Mouse (Mus musculus) neural tube, embryonic 11.5 days (tissue): ENCODE measurements at regions not wholly inside any gene's neighbourhood (a gene's known extent, or its start where the extent isn't known, plus 50 kb on each side); places are given as distances from the start of the nearest gene placed in this dataset.

Experiments
- ATAC-seq: fragments of 200-750 bp; cut with Nextera tagmentation; 2 replicates; pipeline ENCODE4 v1.8.0; 2017; ENCODE audit warnings: moderate number of reproducible peaks, mild to moderate bottlenecking, moderate TSS enrichment, moderate library complexity; ENCODE audit not compliant: insufficient read depth, low FRiP score, low TSS enrichment
- DNase-seq: peaks from one replicate; pipeline ENCODE4 v3.0.0-alpha.2; 2015; ENCODE audit warnings: low spot score
- H3K27ac ChIP-seq: fragments of 300-500 bp; sonication (generic); 2 replicates; pipeline ENCODE4 v1.5.1; 2014; ENCODE audit warnings: low read depth, mild to moderate bottlenecking, low read length
- H3K27me3 ChIP-seq: fragments of 300-500 bp; sonication (generic); 2 replicates; pipeline ENCODE4 v1.6.1; 2014; ENCODE audit warnings: mild to moderate bottlenecking, low read length, mixed read lengths; ENCODE audit not compliant: control insufficient read depth, insufficient read depth
- H3K36me3 ChIP-seq: fragments of 300-500 bp; sonication (generic); 2 replicates; pipeline ENCODE4 v1.6.1; 2014; ENCODE audit warnings: mild to moderate bottlenecking, low read length, moderate library complexity, mixed read lengths; ENCODE audit not compliant: control insufficient read depth, insufficient read depth
- H3K4me1 ChIP-seq: fragments of 300-500 bp; sonication (generic); 2 replicates; pipeline ENCODE4 v1.6.1; 2014; ENCODE audit warnings: low read length, mixed read lengths; ENCODE audit not compliant: control insufficient read depth, insufficient read depth
- H3K4me2 ChIP-seq: fragments of 300-500 bp; sonication (generic); 2 replicates; pipeline ENCODE4 v1.6.1; 2014; ENCODE audit warnings: low read depth, mild to moderate bottlenecking, moderate library complexity
- H3K4me3 ChIP-seq: fragments of 300-500 bp; sonication (generic); 2 replicates; pipeline ENCODE4 v1.5.1; 2014; ENCODE audit warnings: low read depth, low read length
- H3K9ac ChIP-seq: fragments of 300-500 bp; sonication (generic); 2 replicates; pipeline ENCODE4 v1.6.1; 2014; ENCODE audit warnings: mild to moderate bottlenecking, low read length
- H3K9me3 ChIP-seq: fragments of 300-500 bp; sonication (generic); 2 replicates; pipeline ENCODE4 v1.6.1; 2016; ENCODE audit warnings: low read length; ENCODE audit not compliant: control insufficient read depth
- WGBS: fragments of 180-500 bp; shearing (Covaris S2); extraction: QIAGEN DNeasy Blood & Tissue Kit; methylation state at CpG from one replicate; pipeline ENCODE4 v1.1.7; 2014; 5-methylcytosine and 5-hydroxymethylcytosine counted together

DNA sequence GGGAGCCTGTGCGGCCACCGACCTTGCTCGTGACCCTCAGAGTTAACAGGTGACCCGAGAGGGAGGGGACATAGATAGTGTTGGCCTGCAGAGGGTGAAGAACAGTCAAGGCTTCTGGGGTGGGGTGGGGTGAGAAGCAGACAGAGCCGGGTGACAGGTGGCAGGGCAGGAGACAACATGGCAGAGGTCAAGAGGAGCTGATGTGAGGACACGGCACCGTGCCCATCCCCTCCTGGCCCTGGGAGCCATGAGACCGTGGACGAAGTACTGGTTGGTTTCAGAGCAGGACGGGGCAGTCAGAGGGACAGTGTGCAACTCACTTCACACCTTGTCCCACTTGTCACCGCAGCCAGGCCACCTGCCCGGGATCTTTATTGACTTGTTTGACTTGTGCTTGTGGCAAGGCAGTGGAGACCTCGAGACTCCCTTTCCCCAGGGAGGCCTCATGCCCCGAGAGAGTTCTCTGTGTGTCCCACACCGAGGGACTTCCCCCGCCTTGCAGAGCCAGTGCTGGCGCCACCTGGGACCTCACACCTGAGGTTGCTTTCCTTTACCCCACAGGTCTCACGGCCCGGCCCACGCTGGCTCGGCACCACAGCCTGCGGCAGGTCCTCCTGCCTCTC is 65.4 kb upstream of the Tmem189 start:
- ATAC-seq, result no peak
- WGBS, result 86% methylated on average over 22 of the region's 22 CpGs

DNA sequence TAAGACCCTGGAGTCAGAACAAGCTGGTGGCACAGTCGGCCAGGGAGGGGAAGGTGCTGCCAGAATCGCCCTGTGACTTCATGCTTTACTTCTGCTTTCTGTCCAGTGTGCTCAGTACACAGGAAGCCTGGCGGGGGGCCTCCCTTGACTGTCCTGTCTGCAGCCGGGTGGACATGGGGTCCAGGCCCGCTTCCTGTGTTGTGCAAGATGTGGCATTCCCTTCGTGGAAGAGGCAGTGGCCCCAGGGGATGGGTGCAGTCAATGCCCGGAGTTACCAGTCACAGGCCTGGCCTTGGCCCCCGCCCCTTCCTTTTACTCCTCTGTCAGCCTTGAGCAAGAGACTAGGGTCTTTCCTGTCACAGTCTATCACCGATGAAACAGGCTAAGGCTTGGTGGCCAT is 64.3 kb upstream of the Tmem189 start:
- Histone ChIP-seq H3K4me2 (no peak overlapping the region), H3K9ac (no peak overlapping the region), H3K9me3 (no peaks in the 10 kb centered on the region), H3K4me3 (no peak overlapping the region), H3K27ac (no peak overlapping the region), H3K36me3 (no peaks in the 10 kb centered on the region), H3K27me3 (no peaks in the 10 kb centered on the region), H3K4me1 (0 out of 2 replicates have a peak, but pooled peaks cover 1% of the 10 kb centered on the region)
- DNase-seq (no peak), ATAC-seq (no peak)
- 77% methylated on average over 9 of the region's 9 CpGs for WGBS

More for the DNA sequence above, 65.4 kb upstream of the Tmem189 start:
- DNase-seq, result no peak
- Histone ChIP-seq H3K4me2 (no peak overlapping the region), H3K4me1 (0 out of 2 replicates have a peak, but pooled peaks cover 2% of the 10 kb centered on the region), H3K4me3 (no peak overlapping the region), H3K27me3 (no peaks in the 10 kb centered on the region), H3K9ac (no peak overlapping the region), H3K27ac (no peak overlapping the region), H3K36me3 (no peaks in the 10 kb centered on the region), H3K9me3 (no peaks in the 10 kb centered on the region)

DNA sequence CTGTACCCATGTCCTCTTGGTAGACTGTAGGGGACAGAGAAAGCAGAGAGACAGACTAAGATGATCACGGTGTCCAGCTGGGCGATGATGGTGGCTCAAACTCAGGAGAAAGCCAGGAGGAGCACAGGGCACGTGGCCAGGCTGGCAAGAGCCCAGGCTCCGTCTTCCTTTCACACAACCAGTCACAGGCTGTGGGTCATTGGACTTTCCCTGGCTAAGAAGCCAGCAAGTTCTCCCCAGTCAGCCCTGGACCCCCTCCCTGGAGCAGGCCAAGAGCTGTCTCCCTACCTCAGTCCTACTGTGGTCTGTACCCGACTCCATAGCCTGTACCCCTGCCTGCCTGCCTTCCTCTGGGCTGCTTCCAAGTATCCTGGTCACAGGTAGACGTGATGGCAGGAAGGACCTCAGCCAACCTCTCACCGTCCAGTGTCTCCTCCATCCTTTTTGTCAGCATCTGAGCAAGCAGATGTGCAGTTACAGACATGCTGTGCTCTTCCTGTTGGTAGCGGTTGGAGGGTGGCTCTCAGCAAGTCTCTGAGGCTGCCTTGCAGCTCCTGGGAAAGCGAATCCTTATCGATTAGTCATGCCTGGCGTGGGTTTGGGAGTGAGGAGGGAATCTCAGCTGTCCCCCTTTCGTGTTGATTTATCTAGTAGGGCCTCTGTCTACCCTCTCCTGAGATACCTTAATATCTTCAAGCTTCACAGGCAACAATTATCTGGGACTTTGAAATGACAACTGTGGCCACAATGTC is 63.4 kb upstream of the Tmem189 start:
- H3K36me3 ChIP-seq, result no peaks in the 10 kb centered on the region
- 0 out of 2 replicates have a peak overlapping the region, but pooled peaks have one; percentile 10 for H3K9ac ChIP-seq
- no peak for ATAC-seq
- H3K27ac ChIP-seq, result no peak overlapping the region
- H3K4me3 ChIP-seq, result no peak overlapping the region
- H3K4me1 ChIP-seq, result no peaks in the 10 kb centered on the region
- WGBS, result 63% methylated on average over 12 of the region's 12 CpGs
- no peak overlapping the region for H3K4me2 ChIP-seq
- DNase-seq, result no peak
- no peaks in the 10 kb centered on the region for H3K9me3 ChIP-seq
- H3K27me3 ChIP-seq, result no peaks in the 10 kb centered on the region

DNA sequence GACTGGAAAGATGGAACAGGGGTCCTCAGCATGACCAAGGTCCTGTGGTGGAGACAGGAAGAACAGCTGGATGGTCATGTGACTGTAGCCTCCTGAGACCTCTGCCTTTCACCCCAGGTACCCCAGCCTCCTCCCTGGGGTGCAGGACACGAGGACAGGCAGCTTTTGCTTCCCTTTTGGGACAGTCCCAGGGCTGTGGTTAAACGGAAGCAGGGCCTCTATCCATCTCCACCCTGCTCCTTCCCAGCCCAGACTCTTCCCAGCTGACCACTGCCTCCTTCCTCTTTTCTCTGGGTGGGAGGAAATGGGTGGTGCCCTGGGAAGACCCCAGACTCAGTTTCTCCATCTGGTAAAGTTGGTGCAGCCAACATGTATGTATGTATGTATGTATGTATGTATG is 62.0 kb upstream of the Tmem189 start:
- 79% methylated on average over 2 of the region's 2 CpGs for WGBS
- no peak overlapping the region for H3K4me2 ChIP-seq
- H3K36me3 ChIP-seq, result no peaks in the 10 kb centered on the region
- H3K27me3 ChIP-seq, result no peaks in the 10 kb centered on the region
- H3K9ac ChIP-seq, result no peak overlapping the region
- ATAC-seq, result no peak
- no peaks in the 10 kb centered on the region for H3K4me1 ChIP-seq
- H3K27ac ChIP-seq, result no peak overlapping the region
- H3K4me3 ChIP-seq, result no peak overlapping the region
- no peak for DNase-seq
- H3K9me3 ChIP-seq, result no peaks in the 10 kb centered on the region

DNA sequence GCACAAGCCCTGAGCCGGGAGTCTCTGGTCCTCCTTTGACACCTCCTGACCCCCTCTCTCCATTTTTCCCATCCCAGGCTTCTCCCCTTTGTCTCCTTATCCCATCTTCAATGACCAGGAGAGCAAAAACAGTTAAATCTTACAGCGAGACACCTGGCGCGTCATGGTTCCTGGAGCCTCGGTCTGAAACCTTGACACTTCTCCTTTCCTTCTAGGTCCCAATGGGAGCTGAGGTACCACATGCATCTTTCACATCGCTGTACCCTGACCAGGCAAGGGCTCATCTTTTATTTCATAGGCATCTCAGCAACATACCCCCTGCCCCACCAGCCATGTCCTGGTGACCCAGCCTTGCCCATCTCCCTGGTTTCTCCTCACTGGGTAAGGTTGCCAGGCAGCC is 58.7 kb upstream of the Tmem189 start:
- H3K27ac ChIP-seq, result no peak overlapping the region
- no peaks in the 10 kb centered on the region for H3K36me3 ChIP-seq
- no peak overlapping the region for H3K9ac ChIP-seq
- no peak overlapping the region for H3K4me2 ChIP-seq
- H3K4me3 ChIP-seq, result no peak overlapping the region
- H3K4me1 ChIP-seq, result no peaks in the 10 kb centered on the region
- no peaks in the 10 kb centered on the region for H3K9me3 ChIP-seq
- no peaks in the 10 kb centered on the region for H3K27me3 ChIP-seq
- no peak for ATAC-seq
- no peak for DNase-seq
- 93% methylated on average over 6 of the region's 6 CpGs for WGBS

DNA sequence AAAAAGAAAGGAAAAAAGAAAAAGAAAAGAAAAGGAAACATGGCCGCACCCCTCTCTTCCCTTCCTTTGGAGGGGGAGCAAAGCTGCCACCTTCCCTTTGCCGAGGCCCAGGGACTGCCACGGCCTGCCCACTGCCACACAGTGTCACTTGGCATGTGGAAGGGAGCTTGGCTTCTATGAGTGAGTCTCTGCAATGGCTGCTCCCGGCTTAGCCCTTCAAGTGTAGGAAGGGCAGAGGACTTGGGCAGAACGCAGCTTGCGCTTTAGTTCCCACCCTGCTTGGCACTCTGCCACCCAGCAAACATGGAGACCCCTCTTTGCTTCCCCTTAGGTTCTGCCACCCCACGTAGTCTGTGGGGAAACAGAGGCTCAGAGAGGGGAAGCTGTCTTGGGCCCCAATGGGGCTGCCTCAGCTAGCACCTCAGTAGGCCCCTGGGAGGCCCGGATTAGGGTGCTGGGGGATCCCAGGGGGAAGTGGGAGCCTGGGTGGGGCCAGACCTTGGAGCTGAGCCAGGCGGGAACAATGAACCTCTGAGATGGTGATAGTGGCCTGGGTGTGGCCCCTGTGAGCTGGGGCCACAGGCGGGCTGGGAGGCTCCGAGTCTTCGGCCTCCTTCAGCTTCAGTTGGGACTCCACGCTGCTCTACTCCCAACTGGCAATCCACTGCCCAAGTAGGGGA is 57.7 kb upstream of the Tmem189 start:
- H3K27ac ChIP-seq, result no peak overlapping the region
- H3K36me3 ChIP-seq, result no peaks in the 10 kb centered on the region
- no peaks in the 10 kb centered on the region for H3K4me1 ChIP-seq
- H3K4me3 ChIP-seq, result no peak overlapping the region
- WGBS, result 77% methylated on average over 13 of the region's 13 CpGs
- H3K27me3 ChIP-seq, result no peaks in the 10 kb centered on the region
- H3K9me3 ChIP-seq, result no peaks in the 10 kb centered on the region
- H3K4me2 ChIP-seq, result no peak overlapping the region
- no peak overlapping the region for H3K9ac ChIP-seq
- DNase-seq, result no peak
- no peak for ATAC-seq

DNA sequence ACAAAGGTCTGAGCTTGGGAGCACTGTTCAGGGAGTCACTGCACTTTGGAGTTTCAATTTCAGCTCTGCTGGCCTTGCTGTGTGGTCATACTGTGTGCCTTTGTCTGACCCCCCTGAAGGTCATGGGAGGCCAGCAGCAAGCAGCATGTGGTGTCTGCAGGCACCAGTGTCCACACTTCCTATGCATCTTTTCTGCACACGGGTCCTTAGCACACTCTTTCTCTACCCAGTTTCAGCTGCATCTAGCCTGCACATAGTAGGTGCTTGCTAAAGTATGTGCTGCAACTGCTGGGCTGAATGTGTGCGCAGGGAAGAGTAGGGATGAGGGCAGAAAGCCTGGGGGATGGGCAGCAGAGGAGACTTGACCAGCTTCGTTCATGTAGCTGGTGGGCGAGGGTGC is 56.7 kb upstream of the Tmem189 start:
- H3K9me3 ChIP-seq, result no peaks in the 10 kb centered on the region
- H3K36me3 ChIP-seq, result no peaks in the 10 kb centered on the region
- H3K27me3 ChIP-seq, result no peaks in the 10 kb centered on the region
- H3K9ac ChIP-seq, result no peak overlapping the region
- ATAC-seq, result no peak
- no peaks in the 10 kb centered on the region for H3K4me1 ChIP-seq
- H3K4me3 ChIP-seq, result no peak overlapping the region
- no peak overlapping the region; the same call in 1 of the 2 replicates for H3K27ac ChIP-seq
- 92% methylated on average over 4 of the region's 4 CpGs for WGBS
- H3K4me2 ChIP-seq, result no peak overlapping the region
- no peak for DNase-seq

DNA sequence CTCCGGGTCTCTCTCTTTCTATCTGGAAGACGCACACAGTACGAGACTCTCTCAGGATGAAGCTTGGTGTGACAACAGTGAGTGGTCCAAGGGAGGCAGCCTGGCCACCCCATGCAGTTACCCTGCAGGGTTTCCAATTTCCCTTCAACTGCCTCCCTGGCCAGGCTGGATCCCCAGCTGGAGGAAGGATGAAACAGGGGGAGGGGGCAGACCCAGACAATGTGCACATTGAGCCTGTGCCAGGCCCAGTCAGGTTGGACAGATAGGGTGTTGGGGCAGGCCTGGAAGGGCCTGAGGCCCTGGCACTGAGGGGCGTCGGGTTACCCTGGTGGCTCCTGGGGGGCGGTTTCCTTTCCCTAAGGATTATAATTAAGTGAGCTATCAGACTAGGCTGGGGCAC is 55.8 kb upstream of the Tmem189 start:
- Histone ChIP-seq H3K27ac (no peak overlapping the region), H3K36me3 (no peaks in the 10 kb centered on the region), H3K27me3 (no peaks in the 10 kb centered on the region), H3K4me3 (no peak overlapping the region), H3K4me1 (no peaks in the 10 kb centered on the region), H3K9me3 (no peaks in the 10 kb centered on the region), H3K9ac (no peak overlapping the region), H3K4me2 (no peak overlapping the region)
- WGBS, result 71% methylated on average over 6 of the region's 6 CpGs
- DNase-seq, result no peak
- ATAC-seq, result no peak
